Mouse (Mus musculus): Measurements from ENCODE around the gene Ikbke. TPM values are rescaled to one million over a fixed set of nuclear protein-coding genes. Genes with fewer than 3 reads are reported as not detected.

The Ikbke gene
- total and polyA plus RNA-seq, 2 experiments, result 15.6 to 20.7 TPM

DNA sequence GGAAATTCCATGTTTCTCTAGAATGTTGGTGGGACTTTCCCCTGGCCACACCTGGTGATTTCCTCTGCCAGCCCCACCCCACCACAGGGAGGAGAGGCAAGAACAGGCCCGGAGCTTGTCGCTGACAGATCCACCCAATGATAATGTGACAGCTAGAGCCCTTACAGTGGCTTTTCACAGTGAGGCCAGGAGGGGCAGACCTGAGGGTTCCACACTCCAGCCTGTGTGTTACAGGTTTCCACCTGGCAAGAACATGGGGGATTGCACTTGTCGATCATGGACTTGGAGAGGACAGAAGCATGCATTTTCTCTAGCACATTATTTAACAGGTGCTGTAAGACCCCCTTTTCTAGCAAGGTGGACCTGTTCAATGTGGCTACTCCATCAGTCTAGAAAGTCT lies 874 bp upstream of the Ikbke start:
- H3K4me1 ChIP-seq (ENCODE audit: control insufficient read depth, insufficient read depth, low read length), result peaks cover 33% of the 10 kb centered on the region
- DNase-seq (ENCODE audit: extremely low read depth, low read depth, low spot score), result no peak
- H3K9ac ChIP-seq (ENCODE audit: low read depth, low read length), result no peak overlapping the region
- 29% methylated on average over 3 of the region's 3 CpGs for WGBS
- H3K27ac ChIP-seq (replicated peaks; ENCODE audit: insufficient read depth, low read depth, low read length), result no peak overlapping the region
- peaks cover 11% of the 10 kb centered on the region; the same call in 1 of the 2 replicates for H3K79me2 ChIP-seq (ENCODE audit: control insufficient read depth, insufficient read depth, low read length)
- no peaks in the 10 kb centered on the region for H3K27me3 ChIP-seq (ENCODE audit: control insufficient read depth, insufficient read depth, low read length)
- no peak for TF ChIP-seq POLR2A (IDR thresholded peaks at IDR 0.05; ENCODE audit: extremely low read depth, insufficient read depth, low read length)
- peak; percentile 13; the same call in 1 of the 2 replicates for TF ChIP-seq CTCF (IDR thresholded peaks at IDR 0.05; ENCODE audit: low read depth, low read length)
- H3K36me3 ChIP-seq (ENCODE audit: control insufficient read depth, insufficient read depth, low read length), result no peaks in the 10 kb centered on the region
- no peak overlapping the region for H3K4me3 ChIP-seq (ENCODE audit: insufficient read depth, low read depth, low read length)

GRCm38 (mm10) chr1:131278606-131279455 lies 575 bp downstream of the Ikbke start:
- 61% methylated on average over 8 of the region's 8 CpGs for WGBS
- no peaks in the 10 kb centered on the region for H3K36me3 ChIP-seq (ENCODE audit: control insufficient read depth, insufficient read depth, low read length)
- H3K4me1 ChIP-seq (ENCODE audit: control insufficient read depth, insufficient read depth, low read length), result peaks cover 33% of the 10 kb centered on the region
- peak overlapping the region; percentile 23 for H3K9ac ChIP-seq (ENCODE audit: low read depth, low read length)
- peak overlapping the region; percentile 12; the same call in 1 of the 2 replicates for H3K27ac ChIP-seq (replicated peaks; ENCODE audit: insufficient read depth, low read depth, low read length)
- peaks cover 11% of the 10 kb centered on the region; the same call in 1 of the 2 replicates for H3K79me2 ChIP-seq (ENCODE audit: control insufficient read depth, insufficient read depth, low read length)
- no peak for DNase-seq (ENCODE audit: extremely low read depth, low read depth, low spot score)
- H3K27me3 ChIP-seq (ENCODE audit: control insufficient read depth, insufficient read depth, low read length), result no peaks in the 10 kb centered on the region
- H3K4me3 ChIP-seq (ENCODE audit: insufficient read depth, low read depth, low read length), result peak overlapping the region; percentile 14; the same call in 1 of the 2 replicates
- TF ChIP-seq CTCF (IDR thresholded peaks at IDR 0.05; ENCODE audit: low read depth, low read length) (no peak), POLR2A (IDR thresholded peaks at IDR 0.05; ENCODE audit: extremely low read depth, insufficient read depth, low read length) (no peak)

GRCm38 (mm10) chr1:131276831-131277230 lies 2.6 kb downstream of the Ikbke start:
- Histone ChIP-seq H3K4me3 (ENCODE audit: insufficient read depth, low read depth, low read length) (peak overlapping the region; percentile 61), H3K9ac (ENCODE audit: low read depth, low read length) (peak overlapping the region; percentile 80), H3K27me3 (ENCODE audit: control insufficient read depth, insufficient read depth, low read length) (no peaks in the 10 kb centered on the region), H3K27ac (replicated peaks; ENCODE audit: insufficient read depth, low read depth, low read length) (peak overlapping the region; percentile 86), H3K36me3 (ENCODE audit: control insufficient read depth, insufficient read depth, low read length) (no peaks in the 10 kb centered on the region), H3K4me1 (ENCODE audit: control insufficient read depth, insufficient read depth, low read length) (peaks cover 29% of the 10 kb centered on the region), H3K79me2 (ENCODE audit: control insufficient read depth, insufficient read depth, low read length) (peaks cover 11% of the 10 kb centered on the region; the same call in 1 of the 2 replicates)
- DNase-seq (ENCODE audit: extremely low read depth, low read depth, low spot score), result peak; percentile 70
- TF ChIP-seq POLR2A (IDR thresholded peaks at IDR 0.05; ENCODE audit: extremely low read depth, insufficient read depth, low read length) (no peak), CTCF (IDR thresholded peaks at IDR 0.05; ENCODE audit: low read depth, low read length) (no peak)

GRCm38 (mm10) chr1:131275577-131275976 lies 3.8 kb downstream of the Ikbke start:
- TF ChIP-seq POLR2A (IDR thresholded peaks at IDR 0.05; ENCODE audit: extremely low read depth, insufficient read depth, low read length), result 0 out of 2 replicates have a peak, but pooled peaks have one; percentile 12
- TF ChIP-seq CTCF (IDR thresholded peaks at IDR 0.05; ENCODE audit: low read depth, low read length), result no peak
- Histone ChIP-seq H3K36me3 (ENCODE audit: control insufficient read depth, insufficient read depth, low read length) (no peaks in the 10 kb centered on the region), H3K4me1 (ENCODE audit: control insufficient read depth, insufficient read depth, low read length) (peaks cover 21% of the 10 kb centered on the region), H3K9ac (ENCODE audit: low read depth, low read length) (peak overlapping the region; percentile 80), H3K79me2 (ENCODE audit: control insufficient read depth, insufficient read depth, low read length) (peaks cover 11% of the 10 kb centered on the region; the same call in 1 of the 2 replicates), H3K27ac (replicated peaks; ENCODE audit: insufficient read depth, low read depth, low read length) (peak overlapping the region; percentile 86), H3K4me3 (ENCODE audit: insufficient read depth, low read depth, low read length) (peak overlapping the region; percentile 61), H3K27me3 (ENCODE audit: control insufficient read depth, insufficient read depth, low read length) (no peaks in the 10 kb centered on the region)
- whole genome bisulfite sequencing, result 26% methylated on average over 14 of the region's 14 CpGs
- DNase-seq (ENCODE audit: extremely low read depth, low read depth, low spot score), result no peak

- peak overlapping the region; percentile 76 for H3K9ac ChIP-seq (ENCODE audit: low read depth, low read length)
- peak overlapping the region; percentile 59 for H3K4me3 ChIP-seq (ENCODE audit: insufficient read depth, low read depth, low read length)
- peak; percentile 94 for DNase-seq (ENCODE audit: extremely low read depth, low read depth, low spot score)
- peak overlapping the region; percentile 87 for H3K27ac ChIP-seq (replicated peaks; ENCODE audit: insufficient read depth, low read depth, low read length)
- H3K27me3 ChIP-seq (ENCODE audit: control insufficient read depth, insufficient read depth, low read length), result no peaks in the 10 kb centered on the region
- TF ChIP-seq POLR2A (IDR thresholded peaks at IDR 0.05; ENCODE audit: extremely low read depth, insufficient read depth, low read length), result peak; percentile 61; the same call in 1 of the 2 replicates
- TF ChIP-seq CTCF (IDR thresholded peaks at IDR 0.05; ENCODE audit: low read depth, low read length), result no peak
- 13% methylated on average over 22 of the region's 22 CpGs for WGBS
- H3K36me3 ChIP-seq (ENCODE audit: control insufficient read depth, insufficient read depth, low read length), result no peaks in the 10 kb centered on the region
- H3K4me1 ChIP-seq (ENCODE audit: control insufficient read depth, insufficient read depth, low read length), result peaks cover 18% of the 10 kb centered on the region
- H3K79me2 ChIP-seq (ENCODE audit: control insufficient read depth, insufficient read depth, low read length), result peaks cover 11% of the 10 kb centered on the region; the same call in 1 of the 2 replicates
Measured at GRCm38 (mm10) chr1:131274725-131275539, 4.5 kb downstream of the Ikbke start.
